Mouse (Mus musculus) kidney, adult 2 months (tissue): ENCODE data around the gene Ifrd1. TPM values are rescaled to one million over a fixed set of nuclear protein-coding genes. Genes with fewer than 3 reads are reported as not detected.
"Not testable (repeated sequence)": the region's sequence is repeated elsewhere in the genome, so short reads cannot be mapped to it uniquely, and the experiment has no call there.

Experiments used
- DNase-seq: peaks from one replicate; pipeline ENCODE4 v3.0.0; 2021
- H3K27ac ChIP-seq: fragments of 200-500 bp; 2 replicates; pipeline ENCODE4 v1.5.1; 2012; ENCODE audit warnings: low read depth, low read length, control low read depth, inconsistent platforms; ENCODE audit not compliant: insufficient read depth
- H3K27me3 ChIP-seq: fragments of 200-500 bp; replicated peaks from 2 replicates; pipeline ENCODE4 v1.6.1; 2012; ENCODE audit warnings: mild to moderate bottlenecking, moderate library complexity, low read length, inconsistent platforms; ENCODE audit not compliant: control insufficient read depth, insufficient read depth
- H3K36me3 ChIP-seq: fragments of 200-500 bp; 2 replicates; pipeline ENCODE4 v1.6.1; 2012; ENCODE audit warnings: mild to moderate bottlenecking, moderate library complexity, low read length, inconsistent platforms; ENCODE audit not compliant: control insufficient read depth, insufficient read depth
- H3K4me1 ChIP-seq: fragments of 200-500 bp; 2 replicates; pipeline ENCODE4 v1.6.1; 2011; ENCODE audit warnings: low read length; ENCODE audit not compliant: control insufficient read depth, insufficient read depth
- H3K4me3 ChIP-seq: fragments of 200-500 bp; 2 replicates; pipeline ENCODE4 v1.5.1; 2011; ENCODE audit warnings: mild to moderate bottlenecking, low read depth, low read length, control low read depth; ENCODE audit not compliant: insufficient read depth
- CTCF ChIP-seq: fragments of 200-500 bp; conservative IDR thresholded peaks from 2 replicates; pipeline ENCODE4 v1.5.1; 2011; ENCODE audit warnings: low read depth, mild to moderate bottlenecking, control low read depth, low read length, moderate library complexity, mixed read lengths; ENCODE audit not compliant: insufficient read depth, insufficient read length
- POLR2A ChIP-seq: fragments of 200-500 bp; IDR thresholded peaks from one replicate; pipeline ENCODE4 v1.6.1; 2011; ENCODE audit warnings: low read depth, low read length, control low read depth
- WGBS: fragments of 180-500 bp; shearing (Covaris S2); methylation state at CpG from one replicate; pipeline ENCODE4 v1.1.7; 2018; 5-methylcytosine and 5-hydroxymethylcytosine counted together
- polyA plus RNA-seq: library from polyadenylated mRNA; depleted of rRNA; stranded (reverse); fragments of >200 nt; gene quantifications from 2 replicates; pipeline ENCODE4 v1.2.3, GENCODE M21; 2012

The Ifrd1 gene
- polyA plus RNA-seq, 1 experiment = 8.2 TPM

DNA sequence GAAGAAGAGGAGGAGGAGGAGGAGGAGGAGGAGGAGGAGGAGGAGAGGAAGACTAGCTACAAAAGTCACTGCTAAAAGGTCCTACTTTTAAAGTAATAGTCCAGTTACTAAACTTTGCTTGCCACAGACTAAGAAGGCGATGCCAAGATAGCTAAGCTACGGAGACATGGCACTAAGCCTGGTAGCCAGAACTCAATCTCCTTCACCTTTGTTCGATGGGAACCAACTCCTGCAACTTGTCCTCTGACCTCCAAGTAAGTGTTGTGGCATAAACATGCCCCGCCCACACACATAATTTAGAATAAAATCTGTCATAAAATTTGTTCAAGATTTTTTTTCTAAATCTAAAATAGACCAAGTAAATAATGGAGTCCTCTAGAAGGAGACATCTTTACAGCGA lies 50.3 kb downstream of the Ifrd1 start:
- 80% methylated on average over 5 of the region's 5 CpGs for WGBS
- Histone ChIP-seq H3K27ac (no peak overlapping the region), H3K4me3 (no peak overlapping the region), H3K36me3 (peaks cover 3% of the 10 kb centered on the region), H3K4me1 (no peaks in the 10 kb centered on the region), H3K27me3 (no peaks in the 10 kb centered on the region)
- TF ChIP-seq POLR2A (no peak), CTCF (no peak)
- no peak for DNase-seq

- Histone ChIP-seq H3K36me3 (peaks cover 2% of the 10 kb centered on the region), H3K27ac (no peak overlapping the region), H3K4me1 (no peaks in the 10 kb centered on the region), H3K4me3 (no peak overlapping the region), H3K27me3 (no peaks in the 10 kb centered on the region)
- no peak for DNase-seq
- TF ChIP-seq CTCF (no peak), POLR2A (no peak)
Observed at GRCm38 (mm10) chr12:40197511-40197910, 50.8 kb downstream of the Ifrd1 start.

DNA sequence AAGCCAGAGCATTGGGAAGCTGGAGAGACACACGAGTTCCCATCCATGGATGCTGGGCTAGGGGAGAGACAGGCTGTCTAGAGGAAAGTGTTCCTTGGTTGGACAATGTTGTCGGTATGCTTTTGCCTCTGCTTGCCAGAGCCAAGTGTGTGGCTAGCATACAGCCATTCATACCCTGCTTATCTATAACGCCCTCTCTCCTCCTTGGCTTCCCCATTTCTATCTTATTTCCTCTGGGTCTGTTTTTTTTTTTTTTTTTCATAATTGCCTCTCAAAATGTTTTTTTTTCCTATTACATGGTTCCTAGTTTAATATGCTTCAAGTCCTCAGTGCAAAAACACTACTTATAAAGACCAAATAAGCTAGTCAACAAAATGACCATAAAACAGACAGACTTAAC lies 62.8 kb downstream of the Ifrd1 start:
- whole genome bisulfite sequencing = 85% methylated on average over 3 of the region's 3 CpGs
- Histone ChIP-seq H3K27me3 (no peaks in the 10 kb centered on the region), H3K4me1 (no peaks in the 10 kb centered on the region), H3K36me3 (no peaks in the 10 kb centered on the region), H3K27ac (no peak overlapping the region), H3K4me3 (no peak overlapping the region)
- no peak for TF ChIP-seq POLR2A
- no peak for DNase-seq

DNA sequence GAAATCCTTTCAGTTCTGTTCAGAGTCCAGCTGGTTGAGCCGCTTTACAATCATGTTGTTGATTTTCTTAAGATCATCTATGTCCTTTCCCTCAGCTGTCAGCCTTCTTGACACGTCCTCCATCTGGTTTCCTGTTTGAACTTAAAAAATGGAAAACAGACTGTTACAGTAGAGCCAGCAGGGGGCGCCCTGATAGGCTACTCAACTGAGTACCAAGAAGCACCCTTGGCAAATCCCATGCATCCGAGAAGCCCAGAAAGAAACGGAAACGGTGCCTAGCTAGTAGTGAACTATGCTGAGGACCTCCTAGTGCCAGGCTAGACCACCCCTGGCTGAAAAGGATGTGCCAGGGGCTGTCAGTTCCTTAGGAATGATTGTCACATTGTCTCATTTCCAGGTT lies 71.2 kb downstream of the Ifrd1 start:
- peak; percentile 24 for DNase-seq
- H3K4me3 ChIP-seq = no peak overlapping the region
- WGBS = 52% methylated on average over 6 of the region's 6 CpGs
- H3K36me3 ChIP-seq = no peaks in the 10 kb centered on the region
- H3K4me1 ChIP-seq = no peaks in the 10 kb centered on the region
- H3K27me3 ChIP-seq = no peaks in the 10 kb centered on the region
- TF ChIP-seq CTCF = peak; percentile 35; the same call in 1 of the 2 replicates
- no peak for TF ChIP-seq POLR2A
- H3K27ac ChIP-seq = no peak overlapping the region

DNA sequence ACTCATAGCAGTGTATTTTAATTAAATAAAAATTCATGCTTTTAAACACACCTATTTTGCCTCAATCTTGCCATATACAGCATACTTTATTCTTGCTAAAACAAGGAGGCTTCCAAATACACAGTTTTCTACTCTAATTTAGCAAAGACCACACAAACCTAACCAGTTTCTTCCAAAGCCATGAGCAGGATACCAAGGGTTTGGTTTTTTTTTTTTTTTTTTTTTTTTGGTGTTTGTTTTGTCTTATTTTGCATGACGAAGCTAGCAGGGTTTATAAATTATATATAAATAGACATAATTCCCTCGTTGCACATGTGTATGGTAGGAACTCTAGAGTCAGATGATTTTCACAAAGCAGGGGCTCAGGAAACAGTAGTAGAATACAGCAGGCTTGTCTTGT lies 72.1 kb downstream of the Ifrd1 start:
- 66% methylated on average over 2 of the region's 2 CpGs for WGBS
- DNase-seq = no peak
- TF ChIP-seq POLR2A (no peak), CTCF (no peak)
- H3K4me1 ChIP-seq = no peaks in the 10 kb centered on the region
- H3K36me3 ChIP-seq = no peaks in the 10 kb centered on the region
- H3K4me3 ChIP-seq = no peak overlapping the region
- H3K27me3 ChIP-seq = no peaks in the 10 kb centered on the region
- H3K27ac ChIP-seq = no peak overlapping the region

DNA sequence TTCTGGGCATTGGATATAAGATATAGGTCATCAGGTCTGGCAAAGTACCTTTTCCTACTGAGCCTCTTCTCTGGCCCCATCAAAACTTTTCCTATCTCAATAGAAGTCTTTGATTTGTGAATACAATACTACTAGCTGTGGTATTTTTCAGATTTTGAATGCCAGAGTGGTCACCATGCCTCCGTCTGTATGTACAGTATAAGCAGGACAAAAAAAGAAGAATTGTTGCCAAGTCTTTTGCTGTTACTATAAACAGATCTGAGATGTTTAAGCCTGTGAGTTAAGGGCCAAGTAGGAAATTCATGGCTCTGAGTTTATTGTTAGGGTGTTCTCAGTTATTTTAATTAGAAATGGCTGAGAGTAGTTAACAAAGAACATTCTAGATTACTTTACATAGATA lies 73.1 kb downstream of the Ifrd1 start:
- H3K36me3 ChIP-seq, H3K4me3 ChIP-seq, H3K4me1 ChIP-seq, DNase-seq, H3K27me3 ChIP-seq, H3K27ac ChIP-seq: not testable (repeated sequence)
- 44% methylated on average over 1 of the region's 1 CpGs for WGBS

GRCm38 (mm10) chr12:40171637-40172036 lies 76.7 kb downstream of the Ifrd1 start:
- H3K36me3 ChIP-seq = no peaks in the 10 kb centered on the region
- TF ChIP-seq CTCF (no peak), POLR2A (no peak)
- no peaks in the 10 kb centered on the region for H3K4me1 ChIP-seq
- H3K27me3 ChIP-seq = no peaks in the 10 kb centered on the region
- H3K27ac ChIP-seq = no peak overlapping the region
- WGBS = 88% methylated on average over 2 of the region's 2 CpGs
- DNase-seq = no peak
- H3K4me3 ChIP-seq = no peak overlapping the region

GRCm38 (mm10) chr12:40169675-40170074 lies 78.6 kb downstream of the Ifrd1 start:
- no peak overlapping the region for H3K4me3 ChIP-seq
- 98% methylated on average over 1 of the region's 1 CpGs for WGBS
- no peaks in the 10 kb centered on the region for H3K27me3 ChIP-seq
- no peak overlapping the region for H3K27ac ChIP-seq
- TF ChIP-seq CTCF (no peak), POLR2A (no peak)
- DNase-seq = no peak
- H3K4me1 ChIP-seq = no peaks in the 10 kb centered on the region
- no peaks in the 10 kb centered on the region for H3K36me3 ChIP-seq
